Mouse (Mus musculus): ENCODE measurements around the gene Shb. TPM values are rescaled to one million over a fixed set of nuclear protein-coding genes. Genes with fewer than 3 reads are reported as not detected.

Gene Shb
- polyA plus RNA-seq, 1 experiment from 2014 or later, result 3.1 TPM

DNA sequence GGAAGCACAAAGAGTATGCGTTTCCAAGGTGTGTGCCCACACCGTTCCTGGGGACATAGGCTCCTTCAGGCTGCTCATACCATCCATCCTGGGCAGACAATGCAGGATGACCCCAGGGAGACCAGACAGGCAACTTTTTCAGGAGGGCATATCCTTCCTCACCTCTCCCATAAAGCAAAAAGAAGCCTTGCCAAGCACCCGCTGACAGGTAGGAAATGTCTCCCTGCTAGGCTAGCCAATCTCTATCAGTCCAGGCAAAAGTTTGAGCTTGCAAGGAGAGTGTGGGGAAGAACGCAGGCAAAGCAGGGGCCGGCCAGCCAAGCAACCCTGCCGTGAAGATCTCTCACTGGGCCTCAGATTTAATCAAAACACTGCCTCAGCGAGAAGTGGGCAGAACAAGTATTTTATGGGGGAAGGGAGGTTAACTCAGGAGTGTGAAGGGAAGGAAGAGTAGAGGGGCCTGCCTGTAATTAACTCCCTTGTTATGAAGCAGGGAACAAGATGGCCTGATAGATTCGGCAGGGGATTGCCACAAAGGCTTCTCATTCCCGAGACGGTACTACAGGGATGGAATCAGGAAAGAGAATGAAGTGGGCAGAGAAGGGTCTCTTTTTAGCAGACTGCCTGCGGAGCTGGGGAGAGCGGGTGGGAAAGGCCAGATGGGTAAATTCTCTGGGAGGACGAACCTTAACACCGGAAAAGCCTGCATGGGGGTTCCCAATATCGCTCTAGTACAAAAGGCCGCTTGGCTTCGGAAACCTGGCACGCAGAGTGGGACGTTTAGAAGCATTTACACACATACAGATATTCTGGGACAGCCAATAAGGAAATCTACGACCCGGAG is 3.7 kb downstream of the Shb start:
- 5% methylated on average over 21 of the region's 21 CpGs for WGBS
- H3K9me3 ChIP-seq (ENCODE audit: low read length), result no peaks in the 10 kb centered on the region
- peak overlapping the region; percentile 89 for H3K9ac ChIP-seq (replicated peaks; ENCODE audit: low read length)

DNA sequence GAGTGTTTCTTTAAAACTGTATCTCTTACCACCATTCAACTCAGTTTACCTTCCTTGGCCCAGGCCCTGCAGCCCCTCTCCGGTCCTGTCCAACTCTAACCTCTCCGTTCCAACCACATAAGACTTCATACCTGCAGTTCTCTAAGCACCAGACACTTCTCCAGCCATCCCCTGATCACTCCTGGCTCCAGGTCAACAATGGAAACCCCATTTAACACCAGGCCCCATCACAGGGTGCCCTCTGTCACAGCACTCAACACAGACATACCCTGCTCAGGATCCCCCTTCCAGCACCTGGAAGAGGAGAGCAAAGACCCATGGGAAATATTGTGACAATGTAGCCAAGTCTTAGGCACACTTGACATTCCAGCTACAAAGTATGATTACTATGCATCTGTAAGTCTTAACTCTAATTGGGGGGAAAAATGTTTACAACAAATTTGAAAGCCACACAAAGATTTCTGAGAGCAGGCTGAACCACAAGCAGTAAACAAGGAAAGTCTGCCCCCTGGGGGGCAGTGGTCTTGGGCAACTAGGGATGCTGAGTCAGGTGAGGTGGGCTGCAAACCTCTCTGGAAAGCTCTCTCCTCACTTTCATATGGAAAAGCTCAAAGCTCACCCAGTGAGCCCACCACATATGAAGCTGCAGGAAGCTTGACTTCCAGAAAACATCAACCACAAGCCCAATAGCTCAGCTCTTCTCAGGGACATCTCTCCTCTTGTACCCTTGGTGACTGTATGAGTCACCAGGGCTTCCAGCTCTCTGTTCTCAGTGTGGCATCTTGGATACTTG is 4.5 kb downstream of the Shb start:
- WGBS, result 97% methylated on average over 2 of the region's 2 CpGs
- Histone ChIP-seq H3K9ac (replicated peaks; ENCODE audit: low read length) (peak overlapping the region; percentile 89), H3K27ac (ENCODE audit: low read length) (no peak overlapping the region)

More for the DNA sequence above, 3.7 kb downstream of the Shb start:
- Histone ChIP-seq H3K27me3 (ENCODE audit: insufficient read depth, low read length) (no peaks in the 10 kb centered on the region), H3K4me1 (ENCODE audit: insufficient read depth, low read length) (peaks cover 40% of the 10 kb centered on the region), H3K27ac (ENCODE audit: low read length) (peak overlapping the region; percentile 1; the same call in 1 of the 2 replicates), H3K4me3 (ENCODE audit: low read length) (peak overlapping the region; percentile 76), H3K4me2 (replicated peaks; ENCODE audit: low read depth, low read length) (peak overlapping the region; percentile 94), H3K36me3 (ENCODE audit: insufficient read depth, low read length) (peaks cover 7% of the 10 kb centered on the region)
- no peak for ATAC-seq (ENCODE audit: low FRiP score, low TSS enrichment)

DNA sequence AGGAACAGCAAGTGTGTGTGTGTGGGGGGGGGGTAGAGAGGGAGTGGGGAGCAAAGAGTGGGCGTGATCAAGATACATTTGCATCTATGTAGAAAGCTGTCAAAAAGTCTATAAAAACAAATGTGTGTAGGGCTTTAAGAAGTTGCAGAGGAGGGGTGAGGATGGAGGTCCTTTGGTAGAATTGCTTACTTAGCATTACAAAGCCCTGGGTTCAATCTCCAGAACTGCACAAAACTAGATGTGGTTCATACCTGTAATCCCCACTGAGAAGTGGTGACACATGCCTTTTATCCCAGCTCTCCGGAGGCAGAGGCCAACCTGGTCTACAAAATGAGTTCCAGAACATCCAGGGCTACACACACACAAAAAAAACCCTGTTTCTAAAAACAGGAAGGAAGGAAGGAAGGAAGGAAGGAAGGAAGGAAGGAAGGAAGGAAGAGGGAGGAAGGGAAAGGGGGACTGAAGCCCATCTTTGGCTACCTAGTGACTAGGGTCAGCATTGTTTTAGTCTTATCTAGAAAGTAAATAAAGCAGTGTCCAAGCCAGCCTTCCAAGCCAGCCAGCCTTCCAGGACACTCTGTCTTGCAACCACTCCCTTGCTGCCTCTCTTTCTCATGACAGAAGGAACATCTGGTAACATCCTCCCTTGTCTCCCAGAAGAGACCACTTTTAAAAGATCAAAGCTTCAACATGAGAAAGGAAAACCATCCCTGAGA is 5.3 kb downstream of the Shb start:
- peaks cover 7% of the 10 kb centered on the region for H3K36me3 ChIP-seq (ENCODE audit: insufficient read depth, low read length)
- H3K4me3 ChIP-seq (ENCODE audit: low read length), result peak overlapping the region; percentile 76; the same call in 1 of the 2 replicates
- 93% methylated on average over 2 of the region's 2 CpGs for WGBS
- H3K4me2 ChIP-seq (replicated peaks; ENCODE audit: low read depth, low read length), result peak overlapping the region; percentile 94
- H3K27me3 ChIP-seq (ENCODE audit: insufficient read depth, low read length), result no peaks in the 10 kb centered on the region
- H3K9me3 ChIP-seq (ENCODE audit: low read length), result no peaks in the 10 kb centered on the region
- ATAC-seq (ENCODE audit: low FRiP score, low TSS enrichment), result no peak
- peak overlapping the region; percentile 29; the same call in 1 of the 2 replicates for H3K9ac ChIP-seq (replicated peaks; ENCODE audit: low read length)
- no peak overlapping the region for H3K27ac ChIP-seq (ENCODE audit: low read length)
- H3K4me1 ChIP-seq (ENCODE audit: insufficient read depth, low read length), result peaks cover 45% of the 10 kb centered on the region

More for the DNA sequence above, 4.5 kb downstream of the Shb start:
- Histone ChIP-seq H3K9me3 (ENCODE audit: low read length) (no peaks in the 10 kb centered on the region), H3K27me3 (ENCODE audit: insufficient read depth, low read length) (no peaks in the 10 kb centered on the region), H3K4me3 (ENCODE audit: low read length) (peak overlapping the region; percentile 76), H3K4me2 (replicated peaks; ENCODE audit: low read depth, low read length) (peak overlapping the region; percentile 94), H3K4me1 (ENCODE audit: insufficient read depth, low read length) (peaks cover 45% of the 10 kb centered on the region), H3K36me3 (ENCODE audit: insufficient read depth, low read length) (peaks cover 7% of the 10 kb centered on the region)
- ATAC-seq (ENCODE audit: low FRiP score, low TSS enrichment), result no peak

DNA sequence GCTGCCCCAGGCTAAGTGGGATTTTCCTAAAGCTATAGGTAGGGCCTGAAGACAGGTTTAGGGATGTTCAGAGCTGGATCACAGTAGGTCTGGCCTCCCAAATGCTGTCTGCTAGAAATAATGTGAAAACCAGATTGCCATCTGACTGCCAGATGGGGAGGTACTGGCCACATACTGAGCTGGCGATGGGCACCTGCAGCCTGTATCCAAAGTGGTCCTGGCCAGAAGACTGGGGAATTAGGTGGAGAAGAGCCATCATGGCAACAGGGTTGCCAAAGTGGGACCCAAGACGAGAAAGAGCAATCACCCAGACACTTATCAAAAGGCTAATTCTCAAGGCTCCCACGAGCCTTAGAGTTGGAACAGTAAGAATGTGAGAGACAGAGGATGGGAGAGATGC is 6.1 kb downstream of the Shb start:
- Histone ChIP-seq H3K9me3 (ENCODE audit: low read length) (no peaks in the 10 kb centered on the region), H3K4me1 (ENCODE audit: insufficient read depth, low read length) (peaks cover 45% of the 10 kb centered on the region)
- WGBS, result 92% methylated on average over 3 of the region's 3 CpGs

DNA sequence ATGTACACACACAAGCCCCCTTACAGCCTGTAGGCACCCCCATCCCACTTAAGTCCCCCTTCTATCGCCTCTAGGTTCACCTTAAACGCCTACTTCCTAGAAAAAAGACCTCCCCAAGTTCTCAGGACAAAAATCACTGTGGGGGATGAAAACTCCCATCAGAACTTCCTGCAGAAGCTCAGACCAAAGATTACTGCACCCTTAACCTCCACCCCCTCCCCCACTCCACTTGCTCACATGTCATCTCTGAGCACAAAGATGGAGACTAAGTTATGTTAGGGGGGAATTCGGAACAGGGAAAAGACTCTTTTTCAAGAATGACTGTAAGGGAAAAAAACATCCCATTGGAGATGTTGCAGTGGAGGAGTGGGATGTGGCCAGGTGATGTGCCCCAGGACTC is 6.7 kb downstream of the Shb start:
- peaks cover 52% of the 10 kb centered on the region for H3K4me1 ChIP-seq (ENCODE audit: insufficient read depth, low read length)

More for the DNA sequence above, 6.1 kb downstream of the Shb start:
- Histone ChIP-seq H3K9ac (replicated peaks; ENCODE audit: low read length) (no peak overlapping the region), H3K4me2 (replicated peaks; ENCODE audit: low read depth, low read length) (no peak overlapping the region), H3K27ac (ENCODE audit: low read length) (no peak overlapping the region), H3K27me3 (ENCODE audit: insufficient read depth, low read length) (no peaks in the 10 kb centered on the region), H3K36me3 (ENCODE audit: insufficient read depth, low read length) (peaks cover 7% of the 10 kb centered on the region), H3K4me3 (ENCODE audit: low read length) (no peak overlapping the region)
- ATAC-seq (ENCODE audit: low FRiP score, low TSS enrichment), result no peak

DNA sequence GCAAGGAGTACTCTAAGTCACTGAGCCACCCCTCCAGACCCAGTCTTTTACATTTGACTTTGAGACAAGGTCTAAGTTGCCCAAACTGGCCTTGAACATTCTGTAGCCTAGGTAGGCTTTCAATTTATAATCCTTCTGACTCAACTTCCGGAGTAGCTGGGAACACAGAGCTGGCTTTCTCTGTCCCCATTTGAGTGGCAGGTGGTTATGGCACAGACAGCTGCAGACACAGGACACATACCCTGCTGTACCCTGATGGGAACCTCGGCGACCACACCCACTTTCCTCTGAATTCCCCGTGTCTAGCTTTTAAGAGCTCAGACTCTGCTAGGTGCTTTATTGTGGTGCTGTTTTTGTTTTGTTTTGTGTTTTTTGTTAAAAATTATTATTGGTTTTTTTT is 7.7 kb downstream of the Shb start:
- H3K27me3 ChIP-seq (ENCODE audit: insufficient read depth, low read length), result no peaks in the 10 kb centered on the region
- 95% methylated on average over 4 of the region's 4 CpGs for WGBS
- H3K27ac ChIP-seq (ENCODE audit: low read length), result no peak overlapping the region
- H3K4me3 ChIP-seq (ENCODE audit: low read length), result no peak overlapping the region
- H3K9me3 ChIP-seq (ENCODE audit: low read length), result no peaks in the 10 kb centered on the region
- no peak overlapping the region for H3K9ac ChIP-seq (replicated peaks; ENCODE audit: low read length)
- peaks cover 7% of the 10 kb centered on the region for H3K36me3 ChIP-seq (ENCODE audit: insufficient read depth, low read length)
- no peak for ATAC-seq (ENCODE audit: low FRiP score, low TSS enrichment)
- no peak overlapping the region for H3K4me2 ChIP-seq (replicated peaks; ENCODE audit: low read depth, low read length)
- H3K4me1 ChIP-seq (ENCODE audit: insufficient read depth, low read length), result peaks cover 60% of the 10 kb centered on the region

More for the DNA sequence above, 6.7 kb downstream of the Shb start:
- no peak overlapping the region for H3K4me2 ChIP-seq (replicated peaks; ENCODE audit: low read depth, low read length)
- ATAC-seq (ENCODE audit: low FRiP score, low TSS enrichment), result no peak
- H3K36me3 ChIP-seq (ENCODE audit: insufficient read depth, low read length), result peaks cover 7% of the 10 kb centered on the region
- no peaks in the 10 kb centered on the region for H3K27me3 ChIP-seq (ENCODE audit: insufficient read depth, low read length)
- 87% methylated on average over 3 of the region's 3 CpGs for WGBS
- no peak overlapping the region for H3K4me3 ChIP-seq (ENCODE audit: low read length)
- no peaks in the 10 kb centered on the region for H3K9me3 ChIP-seq (ENCODE audit: low read length)
- no peak overlapping the region for H3K9ac ChIP-seq (replicated peaks; ENCODE audit: low read length)
- H3K27ac ChIP-seq (ENCODE audit: low read length), result no peak overlapping the region

DNA sequence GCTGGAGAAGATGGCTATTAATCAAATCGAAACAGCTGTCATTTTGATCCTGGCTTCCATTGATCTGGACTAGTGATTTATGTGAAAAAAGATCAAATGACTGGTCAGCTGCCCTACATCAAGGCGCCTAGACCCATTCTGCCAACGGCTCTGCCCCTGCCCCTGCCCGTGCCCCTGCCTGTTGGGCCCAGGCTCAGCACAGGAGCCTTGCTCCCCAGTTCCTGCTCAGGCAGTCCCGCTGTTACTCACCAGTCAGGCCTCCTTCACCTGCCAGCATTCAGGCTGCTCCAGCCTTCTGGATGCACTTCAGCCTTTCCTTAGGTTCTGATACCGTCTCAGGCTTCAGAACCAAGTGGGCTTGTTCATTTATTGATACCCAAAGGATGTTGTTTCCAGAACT is 8.9 kb downstream of the Shb start:
- no peak overlapping the region; the same call in 1 of the 2 replicates for H3K27ac ChIP-seq (ENCODE audit: low read length)
- no peak overlapping the region for H3K4me2 ChIP-seq (replicated peaks; ENCODE audit: low read depth, low read length)
- peaks cover 52% of the 10 kb centered on the region for H3K4me1 ChIP-seq (ENCODE audit: insufficient read depth, low read length)
- ATAC-seq (ENCODE audit: low FRiP score, low TSS enrichment), result no peak
- no peaks in the 10 kb centered on the region for H3K9me3 ChIP-seq (ENCODE audit: low read length)
- H3K4me3 ChIP-seq (ENCODE audit: low read length), result no peak overlapping the region
- H3K9ac ChIP-seq (replicated peaks; ENCODE audit: low read length), result no peak overlapping the region
- peaks cover 7% of the 10 kb centered on the region for H3K36me3 ChIP-seq (ENCODE audit: insufficient read depth, low read length)
- H3K27me3 ChIP-seq (ENCODE audit: insufficient read depth, low read length), result no peaks in the 10 kb centered on the region
- WGBS, result 64% methylated on average over 6 of the region's 6 CpGs

DNA sequence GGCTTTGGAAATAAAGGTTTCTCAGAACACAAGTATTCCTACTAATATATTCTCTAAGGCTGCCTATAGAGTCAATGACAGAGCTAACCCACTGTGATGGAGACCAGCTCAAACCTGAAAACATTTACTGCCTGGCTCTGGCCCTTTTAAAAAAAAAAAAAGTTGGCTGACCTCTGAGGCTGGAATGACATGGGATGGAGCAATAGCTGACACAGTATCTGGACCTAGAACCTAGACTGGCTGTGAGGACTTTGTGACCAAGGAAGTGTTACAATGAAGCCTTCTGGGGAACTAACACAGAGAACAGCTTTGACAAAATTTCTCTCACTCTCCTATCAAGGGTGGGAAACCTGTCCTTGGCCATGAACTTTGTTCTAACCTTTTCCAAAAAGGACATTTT is 9.3 kb downstream of the Shb start:
- Histone ChIP-seq H3K4me3 (ENCODE audit: low read length) (no peak overlapping the region), H3K4me2 (replicated peaks; ENCODE audit: low read depth, low read length) (no peak overlapping the region), H3K27me3 (ENCODE audit: insufficient read depth, low read length) (no peaks in the 10 kb centered on the region), H3K9me3 (ENCODE audit: low read length) (no peaks in the 10 kb centered on the region), H3K4me1 (ENCODE audit: insufficient read depth, low read length) (peaks cover 52% of the 10 kb centered on the region), H3K27ac (ENCODE audit: low read length) (no peak overlapping the region; the same call in 1 of the 2 replicates), H3K9ac (replicated peaks; ENCODE audit: low read length) (no peak overlapping the region), H3K36me3 (ENCODE audit: insufficient read depth, low read length) (peaks cover 7% of the 10 kb centered on the region)
- ATAC-seq (ENCODE audit: low FRiP score, low TSS enrichment), result no peak

DNA sequence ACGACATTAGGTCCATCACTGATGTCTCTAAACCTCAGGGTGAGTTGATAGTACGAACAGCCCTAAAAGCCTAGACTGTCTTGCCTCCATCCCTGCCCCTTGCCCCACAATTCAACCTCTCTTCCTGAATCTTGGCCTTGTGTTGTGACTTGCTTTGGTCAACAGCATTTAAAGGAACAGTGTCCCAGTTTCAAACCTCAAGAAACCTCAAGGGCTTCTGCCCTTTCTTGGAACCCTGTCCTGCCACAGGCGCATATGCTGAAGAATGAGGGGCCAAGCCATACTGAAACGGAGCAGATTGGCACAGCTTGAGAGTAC is 9.7 kb downstream of the Shb start:
- H3K4me3 ChIP-seq (ENCODE audit: low read length), result no peak overlapping the region
- H3K4me1 ChIP-seq (ENCODE audit: insufficient read depth, low read length), result peaks cover 52% of the 10 kb centered on the region
- WGBS, result 69% methylated on average over 4 of the region's 4 CpGs

More for the DNA sequence above, 9.7 kb downstream of the Shb start:
- Histone ChIP-seq H3K9ac (replicated peaks; ENCODE audit: low read length) (no peak overlapping the region), H3K4me2 (replicated peaks; ENCODE audit: low read depth, low read length) (no peak overlapping the region), H3K27ac (ENCODE audit: low read length) (peak overlapping the region; percentile 85), H3K36me3 (ENCODE audit: insufficient read depth, low read length) (peaks cover 7% of the 10 kb centered on the region), H3K27me3 (ENCODE audit: insufficient read depth, low read length) (no peaks in the 10 kb centered on the region), H3K9me3 (ENCODE audit: low read length) (no peaks in the 10 kb centered on the region)
- ATAC-seq (ENCODE audit: low FRiP score, low TSS enrichment), result no peak

Measured in kidney, embryonic 16.5 days (tissue).